Mouse (Mus musculus): ENCODE data around the gene Tcte1. TPM values are rescaled to one million over a fixed set of nuclear protein-coding genes. Genes with fewer than 3 reads are reported as not detected.

The Tcte1 gene
- 0.04 TPM in 1 of 2 replicates, not detected in the other for polyA plus RNA-seq (2012; rRNA removed)

DNA sequence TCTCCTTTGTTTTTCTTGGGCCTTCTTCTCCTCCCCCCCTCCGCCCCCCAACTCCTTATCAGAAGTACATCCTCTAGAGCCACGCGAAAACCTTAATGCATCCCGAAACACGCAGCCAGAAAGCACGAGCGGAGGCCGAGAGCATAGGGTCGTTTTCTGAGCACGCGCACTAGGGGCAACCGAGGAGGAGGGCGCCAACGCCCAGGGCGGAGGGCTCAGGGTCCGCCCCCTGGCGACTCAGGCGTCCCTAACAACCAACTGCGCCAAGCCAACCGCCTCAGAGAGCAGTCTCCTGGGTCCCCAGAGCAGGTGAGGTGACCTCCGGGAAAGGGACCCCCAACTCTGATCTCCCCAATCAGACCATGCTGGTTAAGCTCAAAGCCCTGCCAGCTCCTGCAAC lies at the start of gene Tcte1:
TSS of gene Tcte1 (plus strand) at position 172 of the 400 bp plus-strand sequence.
- WGBS, result 3% methylated on average over 21 of the region's 21 CpGs
- no peak for DNase-seq (ENCODE audit: low read depth, low spot score)

DNA sequence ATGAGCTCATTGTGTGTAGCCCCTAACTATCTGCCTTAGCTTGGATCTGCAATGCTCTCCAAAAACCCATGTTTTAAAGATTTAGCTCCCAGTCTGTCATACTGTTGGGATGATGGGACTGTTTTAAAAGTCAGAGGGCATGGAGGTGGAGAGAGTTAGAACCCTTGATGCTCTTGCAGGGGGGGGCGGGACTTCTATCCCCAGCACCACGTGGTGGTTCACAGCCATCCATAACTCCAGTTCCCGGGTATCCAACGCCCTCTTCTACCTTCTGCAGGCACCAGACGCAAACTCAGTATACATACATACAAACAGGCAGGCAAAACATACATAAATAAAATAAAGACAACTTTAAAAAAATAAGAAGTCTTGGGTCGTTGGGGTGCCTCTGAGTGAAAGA lies 49.6 kb upstream of the Tcte1 start:
- 60% methylated on average over 6 of the region's 6 CpGs for WGBS
- DNase-seq (ENCODE audit: low read depth, low spot score), result no peak

DNA sequence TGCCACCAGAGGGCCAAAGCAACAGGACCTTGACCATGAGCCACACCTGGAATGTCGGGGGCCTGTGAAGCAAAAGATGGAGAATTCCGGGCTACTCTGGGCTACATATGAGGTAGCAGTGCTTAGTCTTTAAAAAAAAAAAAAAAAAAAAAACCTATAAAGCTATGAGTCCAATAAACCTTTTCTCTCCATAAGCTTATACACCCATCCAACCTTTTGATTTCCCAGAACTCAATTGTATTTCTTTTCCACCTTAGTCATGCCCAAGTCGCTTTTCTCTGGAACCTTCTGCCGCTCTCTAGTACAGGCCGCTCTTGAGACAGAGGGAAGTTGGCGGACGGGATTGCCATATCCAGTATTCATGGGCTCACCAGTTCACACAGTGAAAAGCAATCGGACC lies 49.1 kb upstream of the Tcte1 start:
- WGBS, result 71% methylated on average over 8 of the region's 8 CpGs
- no peak for DNase-seq (ENCODE audit: low read depth, low spot score)

DNA sequence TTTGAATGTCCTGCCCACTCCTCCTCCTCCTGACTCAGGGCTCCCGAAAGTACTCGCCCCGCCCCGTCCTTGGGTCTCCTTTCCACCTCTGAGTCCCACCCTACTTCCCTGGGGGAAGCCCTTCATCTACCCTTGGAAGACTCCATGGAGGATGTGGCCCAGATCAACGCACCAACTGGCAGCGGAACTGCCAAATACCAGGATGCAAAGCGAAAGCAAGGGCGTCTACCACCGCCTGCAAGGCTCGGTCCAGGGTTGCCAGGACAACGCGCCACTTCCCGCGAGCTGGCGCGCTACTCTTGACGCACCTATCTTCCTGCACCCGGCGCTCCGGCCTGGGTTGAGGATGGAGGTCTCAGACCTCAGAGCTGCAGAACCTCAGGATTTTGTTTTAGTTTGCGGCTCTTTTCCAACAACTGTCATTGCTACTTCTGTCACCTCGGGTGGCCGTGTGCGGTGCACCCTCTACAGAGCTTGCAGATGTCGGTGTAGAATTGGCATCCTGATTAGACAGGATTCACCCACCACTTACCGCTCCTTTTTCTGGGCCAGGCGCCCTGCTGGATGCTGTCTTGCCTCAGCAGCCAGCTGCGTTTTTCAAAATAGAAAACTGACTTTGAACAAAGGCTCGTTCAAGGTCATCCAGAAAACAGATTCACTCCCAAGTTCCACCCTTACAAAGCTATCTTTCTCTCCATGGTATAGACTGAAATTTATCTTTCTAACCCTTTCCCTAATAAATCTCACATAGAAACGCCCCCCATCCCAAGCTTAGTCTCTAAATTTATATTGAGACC lies 48.4 kb upstream of the Tcte1 start, which contains the start of gene Spats1:
TSS of gene Spats1 (minus strand) at position 747 of the 797 bp plus-strand sequence.
- 5% methylated on average over 30 of the region's 30 CpGs for WGBS
- DNase-seq (ENCODE audit: low read depth, low spot score), result no peak

DNA sequence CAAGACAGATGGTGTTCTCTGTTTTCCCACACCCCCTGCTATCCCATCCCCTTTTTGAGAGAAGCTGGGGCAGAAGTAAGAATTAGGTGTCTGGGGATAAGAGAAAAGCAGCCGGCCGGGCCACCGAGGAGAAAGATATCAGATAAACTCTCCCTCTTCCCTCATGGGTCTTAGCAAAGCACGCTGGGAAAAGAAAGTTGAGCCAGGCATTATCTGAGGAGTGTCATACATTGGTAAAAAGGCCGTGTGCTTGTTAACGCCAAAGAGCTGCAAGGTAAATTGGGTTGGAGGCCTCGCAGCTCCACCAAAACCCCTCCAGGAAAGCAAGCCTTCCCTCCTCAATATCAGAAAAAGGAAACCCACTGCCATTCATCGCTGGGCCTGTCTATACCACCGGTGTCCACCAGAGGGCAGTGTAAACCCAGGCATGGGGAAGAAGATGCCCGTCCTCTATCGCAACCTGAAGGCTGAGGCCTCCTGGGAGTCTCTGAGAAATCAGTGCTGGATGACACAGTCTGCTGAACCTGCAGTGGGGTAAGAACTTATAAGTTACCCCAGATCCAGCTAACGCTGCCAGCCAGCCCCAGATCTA lies 44.9 kb upstream of the Tcte1 start:
- 11% methylated on average over 12 of the region's 12 CpGs for WGBS
- peak; percentile 52 for DNase-seq (ENCODE audit: low read depth, low spot score)

DNA sequence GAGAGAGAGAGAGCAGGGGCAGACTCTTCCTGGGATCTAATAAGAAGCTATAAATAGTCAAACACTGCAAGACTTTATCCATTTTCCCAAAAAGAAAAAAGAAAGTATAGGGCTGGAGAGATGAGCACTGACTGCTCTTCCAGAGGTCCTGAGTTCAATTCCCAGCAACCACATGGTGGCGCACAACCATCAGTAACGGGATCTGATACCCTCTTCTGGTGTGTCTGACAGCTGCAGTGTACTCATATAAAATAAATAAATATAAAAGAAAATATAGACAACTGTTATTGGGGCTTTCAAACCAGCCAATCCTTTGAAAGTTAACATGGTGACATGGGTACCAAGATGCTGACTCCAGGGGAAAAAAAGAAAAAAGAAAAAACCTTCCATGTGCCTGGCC lies 42.8 kb upstream of the Tcte1 start:
- 22% methylated on average over 2 of the region's 2 CpGs for WGBS

DNA sequence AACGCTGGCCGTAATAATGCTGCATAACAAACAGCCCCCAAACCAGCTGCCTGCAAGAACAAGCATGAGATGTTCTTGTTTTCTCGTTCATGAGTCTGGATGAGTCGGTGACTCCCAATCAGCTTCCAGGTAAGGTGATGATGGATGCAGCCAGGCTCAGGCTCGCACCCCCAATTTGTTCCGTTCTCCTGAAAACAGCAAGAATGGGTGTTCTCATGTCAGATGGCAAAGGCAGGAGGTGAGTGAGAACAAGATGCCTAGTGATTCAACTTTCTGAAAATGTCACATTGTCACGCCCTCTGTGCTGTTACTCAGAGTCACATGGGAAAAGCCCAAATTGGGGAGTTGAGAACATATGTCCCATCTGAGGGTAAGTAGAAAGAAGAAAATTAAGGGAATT lies 37.7 kb upstream of the Tcte1 start:
- no peak for DNase-seq (ENCODE audit: low read depth, low spot score)
- 85% methylated on average over 7 of the region's 7 CpGs for WGBS

More for the DNA sequence above, 42.8 kb upstream of the Tcte1 start:
- no peak for DNase-seq (ENCODE audit: low read depth, low spot score)

DNA sequence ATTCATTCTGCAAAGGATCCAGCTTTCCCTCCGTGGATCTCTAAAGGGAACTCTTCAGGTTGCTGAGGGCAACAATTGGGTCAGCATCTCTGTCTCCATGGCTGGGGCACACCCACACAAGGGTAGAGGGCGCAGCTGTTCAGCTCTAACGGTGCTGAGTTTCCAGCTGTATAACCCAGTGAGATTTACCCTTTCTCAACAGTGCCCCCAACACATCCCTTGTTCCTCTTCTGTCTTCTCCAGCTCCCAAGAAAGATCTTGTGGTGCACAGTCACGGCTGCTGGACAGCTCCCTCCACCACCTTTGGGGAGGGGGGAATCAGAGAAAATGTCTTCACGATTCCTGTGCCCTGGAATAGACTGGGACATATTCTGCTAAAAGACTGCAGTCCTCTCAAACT lies 36.0 kb upstream of the Tcte1 start:
- no peak for DNase-seq (ENCODE audit: low read depth, low spot score)
- 13% methylated on average over 5 of the region's 5 CpGs for WGBS

DNA sequence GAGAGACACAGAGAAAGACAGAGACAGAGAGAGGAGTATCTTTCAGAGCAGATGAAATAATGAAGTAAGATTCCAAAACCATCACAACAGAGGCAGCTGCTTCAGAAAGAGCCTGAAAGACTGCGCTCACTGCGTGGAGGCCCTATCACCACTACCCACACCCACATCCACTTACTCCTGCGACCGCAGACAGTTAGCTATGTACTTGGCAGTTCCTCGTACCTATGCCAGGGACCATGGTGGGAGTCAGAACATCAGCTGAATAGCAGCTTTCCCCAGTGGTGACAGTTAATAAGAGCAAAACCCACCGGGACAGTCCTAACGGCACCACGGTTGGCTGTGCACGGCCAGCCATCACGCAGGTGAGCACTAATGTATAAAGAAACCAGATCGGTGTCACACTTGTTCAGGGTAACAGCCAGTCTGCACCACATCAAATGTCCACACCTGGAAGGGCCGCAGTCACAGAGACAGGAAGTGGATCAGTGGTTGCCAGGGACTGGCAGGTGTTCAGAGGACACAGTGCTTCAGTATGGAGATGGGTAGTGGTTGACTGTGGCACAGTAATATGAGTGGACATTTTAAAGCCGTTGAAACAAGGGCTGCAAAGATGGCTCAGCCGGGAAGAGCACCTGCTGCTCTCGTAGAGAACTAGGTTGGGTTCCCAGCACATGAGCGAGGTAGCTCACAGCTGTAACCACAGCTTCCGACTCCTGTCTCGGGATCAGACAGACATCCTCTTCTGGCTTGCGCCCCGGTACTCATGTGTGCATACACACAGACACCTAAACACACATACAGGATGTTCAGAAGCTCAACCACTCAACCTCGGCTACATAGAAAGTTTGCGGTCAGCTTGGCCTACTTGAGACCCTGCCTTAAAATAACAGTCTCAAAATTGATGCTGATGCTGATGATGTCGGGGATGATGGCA lies 34.6 kb upstream of the Tcte1 start:
- 79% methylated on average over 23 of the region's 23 CpGs for WGBS
- no peak for DNase-seq (ENCODE audit: low read depth, low spot score)

DNA sequence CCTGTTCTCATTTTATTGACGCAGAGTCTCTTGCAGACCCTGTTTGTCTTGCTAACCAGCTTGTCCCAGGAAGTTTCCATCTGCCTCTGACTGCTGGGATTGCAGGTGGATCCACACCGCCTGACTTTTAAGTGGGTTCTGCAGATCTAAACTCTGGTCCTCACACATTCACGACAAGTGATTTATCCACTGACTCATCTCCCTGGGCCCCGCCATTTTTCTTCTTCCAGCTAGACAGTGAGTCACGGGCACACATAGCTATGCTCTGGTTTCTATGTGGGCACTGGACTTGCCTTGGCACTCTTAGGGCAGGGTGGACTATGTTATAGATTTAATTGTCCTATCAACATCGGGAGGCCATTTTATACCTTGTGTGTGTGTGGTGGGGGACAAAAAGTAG lies 33.5 kb upstream of the Tcte1 start:
- no peak for DNase-seq (ENCODE audit: low read depth, low spot score)
- 72% methylated on average over 6 of the region's 6 CpGs for WGBS

DNA sequence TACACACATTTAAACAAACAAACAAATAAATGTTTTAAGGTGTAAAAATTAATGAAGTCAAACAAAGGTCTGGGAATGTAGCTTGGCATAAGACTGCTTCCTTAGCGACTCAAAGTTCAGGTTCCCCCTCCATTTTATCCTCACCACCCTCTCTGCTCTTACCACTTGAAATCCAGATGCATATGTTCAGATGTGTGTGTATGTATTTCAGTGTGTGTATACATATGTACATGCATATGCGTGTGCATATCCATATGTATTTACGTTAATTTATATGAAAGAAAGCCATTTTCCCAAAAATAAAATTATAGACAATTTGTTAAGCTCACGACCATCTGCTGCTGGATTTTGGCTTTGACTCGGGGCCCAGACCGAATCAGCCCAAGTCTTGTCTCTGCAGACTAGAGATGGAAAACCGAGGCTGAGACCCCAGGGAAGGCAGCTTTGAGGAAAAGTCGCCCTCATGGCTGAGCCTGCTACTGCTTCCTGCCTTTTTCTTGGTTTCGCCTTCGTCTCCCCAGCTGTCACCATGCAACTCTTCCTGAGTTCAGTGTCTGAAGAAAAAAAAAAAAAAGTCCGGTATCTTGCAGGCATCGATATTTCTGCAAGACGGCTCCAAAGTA lies 32.6 kb upstream of the Tcte1 start:
- WGBS, result 66% methylated on average over 13 of the region's 13 CpGs
- no peak for DNase-seq (ENCODE audit: low read depth, low spot score)

DNA sequence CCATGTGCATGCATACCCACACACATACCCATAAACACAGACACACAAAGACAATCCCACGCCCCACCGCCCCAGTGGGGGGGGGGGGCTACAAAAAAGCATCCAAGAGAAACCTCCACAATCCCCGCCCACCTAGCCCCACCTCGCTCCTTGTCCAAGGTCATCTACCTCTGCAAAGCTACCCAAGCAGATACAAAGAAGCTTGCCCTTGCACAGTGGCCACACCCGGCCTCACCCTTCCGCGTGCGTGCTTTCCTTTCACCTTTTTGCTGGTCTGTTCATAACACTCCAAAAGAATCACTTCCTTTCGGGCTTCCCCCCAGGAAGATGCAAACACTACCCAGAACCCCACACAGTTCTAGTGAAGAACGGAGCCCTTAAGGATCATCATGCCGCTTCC lies 27.8 kb upstream of the Tcte1 start:
- no peak for DNase-seq (ENCODE audit: low read depth, low spot score)
- 31% methylated on average over 11 of the region's 11 CpGs for WGBS

DNA sequence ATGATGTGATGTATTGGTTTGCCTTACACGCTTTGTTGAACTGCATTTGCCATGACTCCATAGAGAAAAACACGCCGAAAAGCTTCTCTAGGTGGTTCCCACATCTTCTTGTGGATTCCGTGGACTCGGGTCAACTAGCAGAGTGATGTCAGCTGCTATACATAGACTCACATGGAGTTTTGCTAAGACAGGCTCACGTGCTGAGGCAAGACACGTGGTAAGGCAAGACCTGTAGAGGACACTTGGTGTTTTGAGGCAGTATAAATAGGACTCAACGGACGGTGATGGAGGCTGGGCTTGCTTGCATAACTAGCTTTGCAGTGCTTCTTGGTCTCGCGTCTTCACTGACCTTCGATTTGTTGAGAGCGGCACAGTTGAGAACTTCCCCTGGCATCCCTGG lies 24.8 kb upstream of the Tcte1 start:
- DNase-seq (ENCODE audit: low read depth, low spot score), result no peak
- WGBS, result 83% methylated on average over 13 of the region's 13 CpGs

DNA sequence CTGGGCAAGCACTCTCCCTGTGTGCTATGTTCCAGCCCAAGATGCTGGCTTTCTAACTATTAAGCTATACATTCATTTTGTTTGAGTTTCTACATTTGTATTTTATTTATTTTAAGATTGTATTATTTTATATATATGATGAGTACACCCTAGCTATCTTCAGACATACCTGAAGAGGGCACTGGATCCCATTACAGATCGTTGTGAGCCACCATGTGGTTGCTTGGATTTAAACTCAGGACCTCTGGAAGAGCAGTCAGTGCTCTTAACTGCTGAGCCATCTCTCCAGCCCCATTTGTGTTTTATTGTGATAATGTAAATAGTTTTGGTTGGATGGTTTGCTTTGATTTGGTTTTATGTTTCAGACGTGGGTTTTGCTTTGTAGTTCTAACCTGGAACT lies 23.7 kb upstream of the Tcte1 start:
- no peak for DNase-seq (ENCODE audit: low read depth, low spot score)
- 21% methylated on average over 2 of the region's 2 CpGs for WGBS

DNA sequence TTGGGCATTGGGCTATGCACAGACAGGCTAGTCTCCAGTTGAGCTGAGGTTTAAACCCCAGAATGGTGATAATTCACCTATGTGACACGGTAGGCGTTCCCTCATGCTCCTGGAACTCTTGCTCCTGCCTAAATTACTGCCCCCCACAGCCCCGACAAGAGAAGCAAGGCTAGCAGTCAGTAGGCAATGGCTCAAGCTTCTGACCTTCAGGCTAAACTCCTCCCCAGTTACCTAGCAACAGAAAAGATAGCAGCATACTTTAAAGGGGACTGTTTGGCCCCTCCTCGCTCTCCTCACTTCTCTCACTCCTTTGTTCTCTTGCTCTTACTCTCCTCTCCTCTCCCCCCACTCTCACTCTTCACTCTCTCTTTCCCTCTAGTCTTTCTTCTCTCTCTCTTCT lies 22.3 kb upstream of the Tcte1 start:
- WGBS, result 37% methylated on average over 4 of the region's 4 CpGs
- DNase-seq (ENCODE audit: low read depth, low spot score), result no peak

DNA sequence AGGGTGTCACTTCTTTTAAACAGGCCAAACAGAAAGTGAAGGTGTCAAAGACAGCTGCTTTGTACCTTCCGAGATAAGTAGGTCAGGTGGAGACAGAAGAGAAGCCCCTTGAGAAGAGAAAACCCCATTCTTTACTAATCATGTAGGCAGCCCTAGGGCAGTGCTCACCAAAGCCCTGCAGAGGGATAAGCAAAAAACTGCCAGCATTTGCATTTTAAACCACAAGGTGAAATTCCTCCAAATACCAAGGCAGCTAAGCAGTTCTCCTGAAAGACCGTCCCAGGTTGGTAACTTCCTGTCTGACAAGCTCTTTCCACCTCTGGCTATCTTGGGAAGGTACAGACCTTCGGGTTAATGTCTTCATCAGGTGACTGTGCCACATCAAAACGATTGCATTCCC lies 20.9 kb upstream of the Tcte1 start:
- WGBS, result 44% methylated on average over 4 of the region's 4 CpGs
- DNase-seq (ENCODE audit: low read depth, low spot score), result no peak

DNA sequence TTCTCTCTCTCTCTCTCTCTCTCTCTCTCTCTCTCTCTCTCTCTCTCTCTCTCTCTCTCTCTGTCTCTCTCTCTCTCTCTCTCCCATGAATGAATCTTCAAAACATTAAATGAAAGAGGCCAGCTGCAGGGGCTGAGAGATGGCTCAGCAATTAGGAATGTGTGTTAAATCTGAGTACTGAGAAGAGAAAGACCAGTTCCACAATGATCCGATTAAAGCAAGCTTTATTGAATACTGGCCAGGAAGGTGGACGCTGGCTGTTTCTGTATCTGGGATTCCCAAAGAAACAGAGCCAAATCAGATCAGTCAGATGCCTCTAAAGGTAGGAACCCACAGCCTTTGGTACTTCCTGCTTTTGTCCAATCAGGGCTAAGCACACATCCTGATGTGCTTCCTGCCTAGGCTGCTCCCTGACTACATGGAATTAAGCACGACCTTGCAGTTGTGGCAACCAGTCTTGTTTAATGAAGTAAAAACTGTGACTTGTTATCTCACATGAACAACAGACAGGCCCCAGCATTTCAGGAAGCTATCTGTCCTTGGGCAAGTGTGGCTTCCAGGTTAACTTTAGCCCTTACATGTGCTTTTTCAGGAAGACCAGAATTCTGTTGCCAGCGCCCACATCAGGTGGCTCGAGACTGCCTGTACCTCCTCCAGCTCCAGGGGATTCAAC lies 19.8 kb upstream of the Tcte1 start:
- WGBS, result 41% methylated on average over 5 of the region's 5 CpGs

DNA sequence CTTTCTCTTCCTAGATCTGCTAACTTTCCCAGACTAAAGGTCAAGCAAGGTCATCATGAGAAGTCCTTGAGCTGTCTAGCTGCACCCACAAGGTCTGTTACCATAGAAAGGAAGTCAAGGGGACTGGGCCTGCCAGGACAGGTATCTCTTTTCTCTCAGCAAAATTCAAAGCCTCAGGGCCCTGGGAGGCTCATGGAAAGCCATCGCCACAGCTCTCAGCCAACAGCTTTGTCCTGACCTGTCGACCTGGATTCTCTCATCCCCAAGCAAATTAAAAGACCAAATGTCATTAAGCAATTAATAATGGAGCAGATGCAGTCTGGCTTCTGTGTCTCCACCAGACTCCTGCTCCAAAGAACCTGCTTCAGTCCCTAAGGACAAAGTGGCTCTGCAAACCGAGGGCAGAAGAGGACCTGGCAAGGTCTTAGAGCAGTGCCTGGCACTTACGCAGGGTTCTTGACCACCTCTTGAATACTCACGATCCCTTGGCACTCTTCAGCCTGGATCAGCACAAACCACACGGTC lies 17.2 kb upstream of the Tcte1 start:
- WGBS, result 66% methylated on average over 6 of the region's 6 CpGs
- DNase-seq (ENCODE audit: low read depth, low spot score), result no peak

More for the DNA sequence above, 19.8 kb upstream of the Tcte1 start:
- DNase-seq (ENCODE audit: low read depth, low spot score), result no peak

DNA sequence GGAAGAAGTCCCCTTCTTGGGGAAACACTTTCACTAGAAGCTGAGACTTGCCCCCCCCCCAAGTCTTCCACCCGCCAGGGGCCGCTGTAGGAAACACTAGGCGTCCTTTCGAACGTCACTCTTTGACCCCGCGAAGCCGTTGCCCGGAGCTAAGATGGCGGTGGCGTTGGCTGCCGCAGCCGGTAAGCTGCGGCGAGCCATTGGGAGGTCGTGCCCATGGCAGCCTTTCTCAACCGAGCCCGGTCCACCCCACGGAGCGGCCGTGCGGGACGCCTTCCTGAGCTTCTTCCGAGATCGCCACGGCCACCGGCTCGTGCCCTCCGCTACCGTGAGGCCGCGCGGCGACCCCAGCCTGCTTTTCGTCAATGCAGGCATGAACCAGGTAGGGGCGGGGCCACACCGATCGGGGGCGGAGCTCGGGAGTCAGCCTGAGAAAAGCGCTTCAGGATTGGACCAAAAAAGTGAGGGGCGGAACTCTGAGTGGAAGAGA lies 16.5 kb upstream of the Tcte1 start, which contains the start of gene Aars2:
TSS of gene Aars2 (plus strand) at position 142 of the 490 bp plus-strand sequence.
- peak; percentile 70 for DNase-seq (ENCODE audit: low read depth, low spot score)
- 2% methylated on average over 42 of the region's 42 CpGs for WGBS
